Mouse (Mus musculus): Measurements from ENCODE around the gene Atxn1. TPM values are rescaled to one million over a fixed set of nuclear protein-coding genes. Genes with fewer than 3 reads are reported as not detected.

Gene Atxn1
- total RNA-seq, 4 experiments from 2014 or later: 40.3 to 60.6 (median 42.9) TPM

DNA sequence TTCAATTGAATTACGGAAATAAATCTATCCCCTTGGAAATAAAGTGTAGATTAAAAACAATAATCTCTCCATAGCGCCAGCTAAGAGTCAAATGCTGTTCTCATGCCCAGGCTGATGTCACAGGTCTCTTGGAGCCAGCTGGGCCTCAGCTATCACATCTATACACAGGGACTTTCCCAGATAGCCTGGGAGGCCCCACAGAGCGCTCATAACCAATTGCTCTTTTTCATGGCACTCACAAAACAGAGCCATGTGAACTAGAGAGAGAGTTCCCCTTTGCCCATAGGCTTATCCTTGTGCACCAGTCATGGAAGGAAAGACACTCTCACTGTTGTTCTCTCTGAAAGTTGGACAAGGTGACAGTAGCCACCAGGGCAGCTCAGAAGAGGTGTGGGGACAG, 230.3 kb downstream of the Atxn1 start:
- DNase-seq (ENCODE audit: low spot score in 2 of 2): no peak

DNA sequence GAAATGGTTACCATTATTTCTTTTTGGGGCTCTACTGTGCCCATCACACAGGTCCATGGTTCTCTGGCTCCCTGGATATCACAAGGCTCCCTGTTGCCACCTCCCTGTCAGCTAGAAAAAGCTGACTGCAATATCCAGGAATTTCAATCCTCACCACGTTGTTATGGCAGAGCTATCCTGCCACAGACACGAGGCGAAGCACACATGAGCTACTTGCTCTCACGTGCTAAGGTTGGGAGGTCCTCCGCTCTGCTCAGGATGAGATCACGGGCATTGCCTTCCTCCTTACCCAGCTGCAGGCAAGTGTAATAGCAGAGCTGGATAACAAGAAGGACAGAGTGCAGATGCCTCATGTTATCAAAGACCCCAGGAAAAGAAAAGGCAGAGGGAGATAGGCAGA, 232.2 kb downstream of the Atxn1 start:
- DNase-seq (ENCODE audit: low spot score in 2 of 2): no peak

DNA sequence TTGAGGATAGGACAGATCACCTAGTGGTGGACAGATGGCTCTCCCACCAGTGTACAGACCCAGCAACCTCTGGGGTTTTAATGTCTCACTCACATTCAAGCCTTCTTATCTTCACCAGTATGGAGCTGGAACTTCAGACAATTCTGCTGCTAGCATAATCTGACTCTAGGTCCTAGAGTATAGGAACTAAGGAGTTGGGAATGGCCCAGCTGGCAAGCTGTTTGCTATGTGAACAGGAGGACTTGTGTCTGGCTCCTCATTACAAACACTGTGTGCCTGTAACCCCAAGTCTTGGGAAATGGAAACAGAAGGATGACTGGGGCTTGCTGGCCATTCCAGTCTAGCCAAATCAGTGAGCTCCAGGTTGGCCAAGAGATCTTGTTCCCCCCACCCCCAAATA, 237.9 kb downstream of the Atxn1 start:
- no peak for DNase-seq (ENCODE audit: low spot score in 2 of 2)

DNA sequence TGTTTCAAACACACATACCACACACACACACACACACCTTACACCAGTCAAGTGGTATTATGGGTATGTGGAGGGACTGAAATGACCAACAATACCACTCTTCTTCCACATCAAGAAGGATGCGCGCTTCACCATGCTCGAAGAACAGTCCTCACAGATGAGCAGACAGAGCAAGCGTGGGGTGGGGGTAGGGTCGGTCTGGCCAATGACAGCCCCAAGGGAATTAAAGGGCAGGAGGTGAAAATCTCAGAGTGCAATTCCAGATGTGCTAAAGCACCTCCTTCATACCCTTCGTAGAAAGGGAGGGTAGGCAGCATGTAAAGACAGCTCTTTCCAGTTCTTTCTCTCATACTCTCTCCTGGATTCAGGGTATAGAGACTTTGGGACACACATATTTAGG, 238.6 kb downstream of the Atxn1 start:
- DNase-seq (ENCODE audit: low spot score in 2 of 2): no peak

DNA sequence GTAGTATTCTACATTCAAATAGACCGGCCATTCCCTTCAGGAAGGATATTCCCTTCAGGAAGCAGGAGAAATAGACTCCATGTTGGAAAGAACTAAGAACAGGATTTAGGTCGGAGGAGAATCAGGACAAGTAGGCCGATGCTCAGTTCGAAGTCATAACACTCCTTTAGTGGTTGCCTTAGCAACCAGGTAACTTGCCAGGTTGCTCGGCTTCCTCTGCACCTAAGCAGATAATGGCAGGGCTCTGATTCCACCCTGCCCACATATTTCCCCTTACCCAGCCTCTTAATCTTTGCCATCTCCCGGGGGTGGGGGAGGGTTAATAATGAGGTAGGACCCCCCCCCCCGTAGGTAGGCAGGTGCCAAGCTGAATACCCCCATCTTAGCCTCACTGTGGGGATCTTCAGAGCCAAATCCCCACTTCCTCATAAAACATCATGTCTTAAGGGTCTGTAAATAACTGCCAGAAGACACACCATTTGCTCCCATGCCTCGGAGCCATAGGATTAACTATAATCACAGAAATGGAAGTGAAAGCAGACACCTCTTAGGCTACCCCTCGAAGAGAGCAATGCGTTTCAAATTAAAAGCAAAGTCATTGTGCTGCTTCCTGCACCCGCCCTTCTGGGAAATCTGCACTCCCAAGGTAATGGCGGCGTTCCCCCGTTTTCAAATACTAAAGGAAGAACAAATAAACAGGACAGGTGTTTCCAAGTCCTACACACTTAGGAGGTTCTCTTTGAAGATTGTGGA, 240.1 kb downstream of the Atxn1 start:
- no peak for DNase-seq (ENCODE audit: low spot score in 2 of 2)

DNA sequence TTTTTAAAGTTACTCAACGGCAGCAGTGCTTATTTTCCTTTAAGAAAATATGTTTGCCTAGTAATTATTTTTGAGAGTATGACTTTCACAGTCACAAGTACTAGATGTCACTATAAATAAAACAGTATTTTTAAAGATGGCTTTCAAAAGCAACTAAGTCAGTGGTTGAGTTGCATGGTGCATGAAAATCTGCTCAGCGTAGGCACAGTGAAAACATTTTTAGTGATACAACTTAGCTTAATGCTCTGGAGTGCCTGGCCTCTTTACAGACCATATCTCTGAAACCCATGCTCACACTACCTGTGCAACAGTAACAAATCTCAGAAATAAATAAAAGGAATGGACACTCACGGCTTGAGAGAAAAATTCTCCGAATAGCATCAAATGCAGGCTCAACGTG, 241.9 kb downstream of the Atxn1 start:
- DNase-seq (ENCODE audit: low spot score in 2 of 2): no peak

DNA sequence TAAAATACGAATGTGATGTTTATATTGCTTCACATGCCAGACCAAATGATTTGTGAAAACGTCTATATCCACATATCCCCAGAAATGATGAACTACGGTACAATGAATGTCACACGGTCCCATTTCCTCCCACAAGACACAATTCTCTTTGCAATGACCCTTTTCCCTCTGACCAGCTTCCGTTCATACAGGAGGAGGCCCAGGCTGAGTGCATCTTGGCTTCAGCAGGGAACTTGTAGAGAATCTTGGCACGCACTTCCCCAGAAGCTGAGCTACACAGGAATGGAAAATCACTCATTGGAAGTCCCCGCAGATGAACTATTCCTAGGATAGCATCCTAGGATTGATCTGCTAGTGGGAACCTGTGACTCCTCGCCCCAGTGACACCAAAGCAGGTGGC, 243.2 kb downstream of the Atxn1 start:
- peak; percentile 12 to 36 for DNase-seq (ENCODE audit: low spot score in 2 of 2)

DNA sequence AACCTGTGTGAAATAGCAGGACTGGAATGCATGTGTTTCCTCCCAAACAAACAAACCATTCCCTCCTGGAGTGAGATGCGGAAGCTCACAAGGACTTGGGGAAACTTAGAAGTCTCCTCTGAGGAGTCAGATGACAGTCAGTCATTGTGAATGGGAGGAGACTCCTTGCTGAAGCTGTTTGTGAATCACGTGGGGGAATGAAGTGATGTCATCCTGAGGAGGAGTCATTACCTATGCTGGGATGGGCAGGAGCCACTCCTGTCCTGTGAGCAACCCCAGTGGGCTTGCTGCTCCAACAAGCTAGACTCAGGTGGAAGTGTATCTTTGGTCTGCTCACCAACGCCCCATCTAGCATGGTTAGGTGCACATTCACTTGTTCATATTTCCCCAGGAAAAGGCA, 246.0 kb downstream of the Atxn1 start:
- no peak for DNase-seq (ENCODE audit: low spot score in 2 of 2)

DNA sequence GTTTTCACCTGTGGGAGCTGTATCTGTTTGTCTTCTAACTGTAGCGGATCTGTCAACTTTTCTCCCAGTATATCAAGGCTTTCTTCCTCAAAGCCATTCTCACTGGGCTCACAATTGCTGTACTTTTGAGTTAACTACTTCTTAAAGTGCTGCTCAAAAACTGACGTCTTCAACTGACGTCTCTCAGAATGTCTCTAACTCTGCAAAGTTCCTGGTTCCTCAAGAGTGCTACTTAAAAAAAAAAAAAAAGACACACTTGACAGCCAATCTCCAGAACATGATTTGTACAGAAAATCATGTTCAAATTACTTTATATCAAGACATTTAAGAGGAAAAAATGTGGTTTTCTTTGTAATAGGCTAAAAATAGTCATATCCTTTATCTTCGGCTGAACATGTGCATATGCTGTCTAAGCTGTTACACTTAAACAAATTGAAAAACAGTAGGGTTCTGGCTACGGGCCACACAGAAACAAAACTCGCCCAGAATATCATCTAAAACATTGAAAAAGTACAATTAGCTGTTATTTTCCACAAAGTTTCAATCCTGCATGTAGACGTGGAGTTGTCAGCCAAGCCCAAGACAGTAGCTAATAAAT, 249.1 kb downstream of the Atxn1 start:
- DNase-seq (ENCODE audit: low spot score in 2 of 2): no peak

DNA sequence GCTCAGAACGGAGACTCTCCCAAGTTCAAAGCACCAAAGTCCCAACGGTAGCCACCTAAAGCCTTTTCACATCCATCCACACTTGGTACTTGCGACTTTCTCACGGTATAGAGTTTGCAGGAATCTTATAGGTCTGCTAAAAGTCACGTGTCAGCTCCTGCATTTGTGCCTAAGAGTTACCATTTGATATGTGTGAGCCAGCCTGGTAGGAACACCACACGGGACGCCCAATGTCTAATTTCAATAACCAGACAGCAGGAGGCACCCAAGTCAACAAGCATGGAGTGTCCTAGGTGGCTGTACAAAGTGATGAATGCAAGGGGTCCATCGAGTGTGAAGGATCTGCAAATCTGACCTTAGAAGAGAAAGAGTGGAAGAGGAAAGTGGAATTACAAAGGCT, 254.8 kb downstream of the Atxn1 start:
- DNase-seq (ENCODE audit: low spot score in 2 of 2): no peak

DNA sequence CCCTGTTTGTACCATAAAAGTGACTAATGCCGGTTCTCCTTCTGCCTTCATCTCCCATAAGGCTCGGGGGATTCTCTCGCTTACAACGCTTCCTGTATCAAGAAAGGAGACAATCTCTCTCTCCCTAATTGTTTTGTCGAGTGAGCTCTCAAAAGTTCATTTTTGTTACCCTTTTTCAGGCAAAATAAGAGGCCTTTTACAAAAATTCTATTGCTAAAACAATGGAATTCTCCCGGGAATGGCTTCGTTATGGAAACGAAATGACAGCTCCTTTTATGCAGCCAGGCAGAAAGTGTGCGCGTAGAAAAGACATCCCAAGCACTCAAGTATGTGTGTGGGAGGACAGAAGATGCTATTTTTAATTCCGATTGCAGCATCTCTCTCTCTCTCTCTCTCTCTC, 255.4 kb downstream of the Atxn1 start:
- no peak for DNase-seq (ENCODE audit: low spot score in 2 of 2)

DNA sequence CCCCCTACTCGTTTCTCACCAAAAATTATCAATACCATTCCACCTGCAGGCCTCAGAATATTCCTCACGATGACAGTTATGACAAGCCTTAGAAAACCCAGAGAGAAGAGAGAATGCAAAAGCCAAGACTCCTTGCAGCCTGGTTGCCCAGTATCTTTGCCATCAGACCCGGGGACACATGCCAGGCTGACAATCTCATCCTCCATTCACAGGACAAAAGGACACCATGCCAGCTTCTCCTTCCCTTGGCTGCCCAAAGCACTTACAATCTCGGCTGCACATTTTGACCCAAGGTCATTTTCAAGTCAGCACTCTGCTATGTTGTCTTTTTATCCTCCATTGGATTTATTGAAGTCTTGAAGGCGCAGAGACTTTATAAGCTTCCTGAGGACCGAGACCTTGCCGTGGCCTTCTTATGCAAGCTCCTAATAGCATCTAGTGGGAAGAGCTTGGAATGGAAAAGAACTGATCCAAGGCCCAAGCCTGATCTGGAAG, 263.5 kb downstream of the Atxn1 start:
- no peak for DNase-seq (ENCODE audit: low spot score in 2 of 2)

DNA sequence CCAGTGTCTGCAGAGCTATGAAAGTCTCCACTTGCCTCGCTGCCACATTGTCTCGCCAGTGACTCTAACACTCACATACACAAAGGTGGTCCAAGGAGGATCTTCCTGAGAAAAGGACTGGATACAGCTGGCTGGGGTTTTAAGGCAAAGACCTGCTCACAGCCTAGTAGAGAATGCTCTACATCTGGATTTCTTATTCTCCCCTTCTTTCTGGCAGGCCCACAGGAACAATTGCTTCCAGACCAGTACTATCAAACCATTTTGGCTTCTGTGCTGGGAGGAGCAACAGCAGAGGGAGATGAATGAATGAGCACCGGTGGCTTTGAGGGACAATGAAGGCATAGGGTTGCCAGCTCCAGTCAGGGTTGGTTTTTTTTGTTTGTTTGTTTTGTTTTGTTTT, 265.8 kb downstream of the Atxn1 start:
- DNase-seq (ENCODE audit: low spot score in 2 of 2): no peak

DNA sequence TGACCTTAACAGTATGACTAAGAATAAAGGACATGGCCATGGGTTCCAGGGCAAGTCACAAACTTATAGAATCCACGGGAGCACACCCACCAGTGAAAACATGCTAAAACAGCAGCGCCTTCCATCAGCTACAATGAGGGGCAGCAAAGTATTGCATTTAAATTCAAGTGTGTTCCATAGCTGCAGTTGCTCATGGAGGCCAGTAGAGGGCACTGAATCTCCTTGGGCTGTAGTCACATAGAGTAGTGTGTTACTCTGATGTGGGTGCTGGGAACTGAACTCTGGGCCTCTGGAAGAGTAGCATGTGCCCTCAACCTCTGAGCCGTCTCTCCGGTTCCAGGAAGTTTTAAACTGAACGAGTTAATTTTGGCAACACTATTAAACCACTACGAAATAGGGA, 268.8 kb downstream of the Atxn1 start:
- no peak for DNase-seq (ENCODE audit: low spot score in 2 of 2)

DNA sequence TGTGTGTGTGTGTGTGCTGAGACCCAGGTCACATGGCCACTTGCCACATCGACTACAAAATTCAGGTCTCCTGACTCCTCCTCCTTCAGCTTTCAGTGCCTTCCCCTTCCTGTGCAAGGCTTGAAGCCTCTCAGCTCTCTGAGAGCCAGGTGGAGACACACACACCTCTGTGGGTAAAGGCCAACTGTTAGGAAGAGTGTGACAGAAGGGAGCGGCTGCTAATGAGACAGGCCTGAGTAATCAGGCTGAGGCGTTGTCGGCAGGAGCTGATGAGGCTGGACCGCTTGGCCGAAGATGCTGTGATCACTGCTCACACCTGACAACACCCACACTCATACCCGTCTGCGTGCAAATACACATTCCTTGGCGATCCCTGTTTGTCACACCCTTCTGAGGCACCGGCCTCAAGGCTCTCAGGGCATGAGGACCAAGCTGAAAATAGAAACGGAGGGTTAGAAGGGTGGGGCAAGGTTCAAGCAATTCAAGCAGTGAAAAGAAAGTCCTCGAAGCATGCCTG, 269.8 kb downstream of the Atxn1 start:
- DNase-seq (ENCODE audit: low spot score in 2 of 2): no peak

DNA sequence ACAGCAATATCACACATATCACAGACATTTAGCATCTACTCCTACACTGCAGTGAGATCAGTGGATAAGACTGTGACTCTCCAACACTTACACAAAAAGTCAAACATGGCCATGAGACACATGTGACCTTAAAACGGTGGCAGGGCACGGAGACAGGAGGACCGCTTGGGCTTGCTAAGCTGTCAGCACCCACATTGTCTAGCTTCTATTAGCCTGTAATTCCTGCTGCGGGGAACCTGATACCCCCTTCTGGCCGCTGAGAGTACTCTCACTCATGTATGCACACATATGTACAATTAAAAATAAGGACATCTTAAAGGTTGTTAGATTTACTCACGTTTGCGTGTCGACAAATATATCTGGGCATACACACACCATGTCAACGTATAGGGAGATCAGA, 270.9 kb downstream of the Atxn1 start:
- no peak for DNase-seq (ENCODE audit: low spot score in 2 of 2)

DNA sequence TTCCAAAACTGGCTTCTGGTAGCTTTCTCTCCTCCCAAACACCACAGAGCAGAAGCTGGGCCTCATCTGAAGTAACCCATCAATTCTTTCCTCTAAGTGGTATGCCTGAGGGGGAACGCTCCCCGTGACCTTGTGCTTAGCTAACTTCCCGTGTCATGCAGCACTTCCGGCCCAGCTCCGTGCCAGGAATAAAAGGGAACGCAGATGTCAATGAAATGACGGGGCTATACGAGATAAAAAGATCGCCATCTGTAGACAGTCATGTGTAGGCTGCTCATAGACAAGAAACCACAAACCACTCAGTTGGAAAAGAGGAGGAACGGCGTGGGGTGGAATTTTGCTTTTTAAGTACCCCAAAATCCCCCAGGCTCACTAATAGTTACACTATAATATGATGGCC, 271.3 kb downstream of the Atxn1 start:
- DNase-seq (ENCODE audit: low spot score in 2 of 2): no peak

DNA sequence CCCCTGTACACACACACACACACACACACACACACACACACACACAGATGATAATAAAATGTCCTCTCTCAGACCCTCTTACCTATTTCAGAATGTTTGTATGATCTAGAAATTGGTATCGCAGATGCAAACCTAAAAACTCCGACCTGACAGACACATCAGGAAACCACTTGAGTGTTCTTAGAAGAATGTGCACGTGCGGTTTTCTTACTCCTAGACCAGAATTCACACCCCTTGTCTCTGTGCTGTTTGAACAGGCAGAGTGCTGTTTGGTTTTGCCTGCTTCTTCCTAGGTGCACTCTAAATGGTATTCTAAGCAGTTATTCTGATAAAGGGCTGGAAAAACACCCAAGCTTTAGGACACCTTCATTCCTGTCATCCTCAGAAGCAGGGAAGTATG, 271.7 kb downstream of the Atxn1 start:
- no peak for DNase-seq (ENCODE audit: low spot score in 2 of 2)

DNA sequence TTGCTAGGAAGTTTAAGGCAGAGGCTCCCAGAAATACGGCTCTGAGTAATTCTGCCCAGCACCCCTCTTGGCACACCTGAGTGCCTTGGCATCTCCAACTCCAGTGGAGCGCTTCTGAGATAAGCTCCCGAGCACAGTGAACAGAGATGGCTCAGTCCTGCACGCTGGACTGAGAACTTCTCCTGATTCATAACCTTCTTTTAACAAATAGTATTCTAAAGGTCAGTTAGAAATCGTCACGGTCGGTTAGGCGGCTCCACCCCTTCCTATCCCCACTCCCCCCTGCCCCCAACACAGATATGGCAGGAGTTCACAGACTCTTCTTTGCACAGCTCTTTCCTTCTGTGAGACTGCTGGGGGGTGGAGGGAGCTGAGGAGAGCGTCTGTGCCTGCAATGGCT, 272.4 kb downstream of the Atxn1 start:
- no peak for DNase-seq (ENCODE audit: low spot score in 2 of 2)

DNA sequence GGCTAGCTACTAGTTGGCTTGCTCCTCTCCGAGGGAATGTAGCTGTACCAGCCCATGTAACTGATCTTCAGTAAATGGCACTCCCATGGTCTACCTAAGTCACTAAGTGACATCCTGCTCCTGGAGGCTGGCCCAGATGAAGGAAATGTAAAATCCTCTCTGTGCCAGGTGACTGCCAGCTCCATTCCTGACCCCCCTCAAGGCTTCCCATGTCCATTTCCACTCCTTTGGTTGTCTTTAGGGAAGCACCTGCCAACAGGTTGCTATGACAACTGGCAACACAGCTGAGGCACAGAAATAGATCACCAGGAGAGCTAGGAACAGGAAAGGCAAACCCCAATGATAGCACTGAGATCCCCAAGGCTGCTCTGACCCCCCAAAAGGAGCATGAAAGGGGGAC, 274.4 kb downstream of the Atxn1 start:
- DNase-seq (ENCODE audit: low spot score in 2 of 2): peak; percentile 20 to 57

DNA sequence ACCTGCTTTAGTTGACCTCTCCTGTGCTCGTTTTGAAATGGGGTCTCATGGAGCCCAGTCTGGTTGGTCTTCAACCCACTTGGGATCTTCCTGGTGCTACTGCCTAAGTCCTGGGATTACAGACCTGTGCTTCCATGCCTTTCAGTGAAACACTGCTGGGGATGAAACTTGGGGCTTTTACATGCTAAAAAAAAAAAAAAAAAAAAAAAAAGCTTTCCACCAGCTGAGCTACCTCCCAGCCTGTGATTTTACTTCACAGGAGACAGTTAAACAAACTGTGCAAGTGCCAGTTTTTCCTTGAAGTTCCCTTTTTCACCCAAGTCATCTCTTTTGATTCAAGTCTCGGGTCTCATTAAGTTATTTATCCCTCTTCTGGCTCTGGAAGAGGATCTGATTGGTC, 275.9 kb downstream of the Atxn1 start:
- no peak for DNase-seq (ENCODE audit: low spot score in 2 of 2)

DNA sequence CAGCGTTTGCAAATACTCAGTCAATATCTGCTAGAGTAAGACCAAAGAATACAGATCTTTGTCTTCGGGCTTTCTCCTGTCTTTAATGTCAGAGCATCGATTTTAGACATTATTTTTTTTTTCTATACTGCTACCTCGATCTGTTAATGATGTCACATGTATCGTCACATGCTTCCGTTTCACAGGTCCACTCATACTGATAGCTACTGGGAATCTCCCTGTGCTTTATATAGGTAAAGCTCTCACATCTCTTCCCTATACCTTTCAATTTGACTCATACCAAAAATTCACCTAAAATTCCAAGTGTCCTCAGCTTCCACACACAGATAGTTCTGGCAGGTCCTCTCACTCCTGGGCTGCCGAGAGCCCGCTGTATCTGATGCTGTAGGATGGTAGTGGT, 277.2 kb downstream of the Atxn1 start:
- DNase-seq (ENCODE audit: low spot score in 2 of 2): no peak

DNA sequence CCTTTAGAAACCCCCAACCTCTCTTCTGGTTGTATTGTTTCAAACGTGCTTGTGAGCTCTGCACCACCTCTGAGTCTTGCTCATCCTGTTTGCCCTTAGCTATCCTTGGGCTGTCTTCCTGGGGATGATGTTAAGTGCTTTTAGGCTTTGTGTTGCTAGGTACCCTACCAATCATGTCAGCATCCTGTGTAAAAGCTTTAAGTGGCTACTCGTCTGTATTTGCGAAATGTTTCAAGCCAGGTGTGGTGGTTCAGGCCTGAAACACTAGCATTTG, 278.6 kb downstream of the Atxn1 start:
- DNase-seq (ENCODE audit: low spot score in 2 of 2): no peak
